Mouse (Mus musculus) hindbrain, embryonic 16.5 days (tissue): Measurements from ENCODE around the gene Traf1. TPM values are rescaled to one million over a fixed set of nuclear protein-coding genes. Genes with fewer than 3 reads are reported as not detected.

Experiments used
- ATAC-seq: fragments of 200-750 bp; cut with Nextera tagmentation; 2 replicates; pipeline ENCODE4 v1.8.0; 2017; ENCODE audit warnings: moderate TSS enrichment, moderate library complexity
- H3K27ac ChIP-seq: fragments of 300-500 bp; sonication (generic); 2 replicates; pipeline ENCODE4 v1.5.1; 2014; ENCODE audit warnings: low read depth, mild to moderate bottlenecking, control low read depth, low read length, moderate library complexity
- H3K27me3 ChIP-seq: fragments of 300-500 bp; sonication (generic); replicated peaks from 2 replicates; pipeline ENCODE4 v1.6.1; 2014; ENCODE audit warnings: low read length; ENCODE audit not compliant: control insufficient read depth, insufficient read depth
- H3K36me3 ChIP-seq: fragments of 300-500 bp; sonication (generic); 2 replicates; pipeline ENCODE4 v1.6.1; 2014; ENCODE audit warnings: mild to moderate bottlenecking, low read length, moderate library complexity, mixed read lengths; ENCODE audit not compliant: control insufficient read depth, insufficient read depth
- H3K4me1 ChIP-seq: fragments of 300-500 bp; sonication (generic); 2 replicates; pipeline ENCODE4 v1.6.1; 2014; ENCODE audit warnings: low read depth, low read length; ENCODE audit not compliant: control insufficient read depth, insufficient read depth
- H3K4me2 ChIP-seq: fragments of 300-500 bp; sonication (generic); 2 replicates; pipeline ENCODE4 v1.6.1; 2014; ENCODE audit warnings: mild to moderate bottlenecking, low read length, control low read depth, moderate library complexity
- H3K4me3 ChIP-seq: fragments of 300-500 bp; sonication (generic); 2 replicates; pipeline ENCODE4 v1.5.1; 2014; ENCODE audit warnings: mild to moderate bottlenecking, low read length, control low read depth, moderate library complexity
- H3K9ac ChIP-seq: fragments of 300-500 bp; sonication (generic); 2 replicates; pipeline ENCODE4 v1.6.1; 2014; ENCODE audit warnings: low read depth, mild to moderate bottlenecking, control low read depth, low read length, moderate library complexity
- H3K9me3 ChIP-seq: fragments of 300-500 bp; sonication (generic); 2 replicates; pipeline ENCODE4 v1.6.1; 2014; ENCODE audit warnings: mild to moderate bottlenecking, low read length, moderate library complexity; ENCODE audit not compliant: control insufficient read depth
- WGBS: fragments of 180-500 bp; shearing (Covaris S2); extraction: QIAGEN DNeasy Blood & Tissue Kit; methylation state at CpG from one replicate; pipeline ENCODE4 v1.1.7; 2014; 5-methylcytosine and 5-hydroxymethylcytosine counted together
- polyA plus RNA-seq: library from polyadenylated mRNA; unstranded; fragments of >200 nt; fragmentation: Nextera tagmentation; extraction: Ambion mirVana; gene quantifications from 2 replicates; pipeline ENCODE4 v1.2.1, GENCODE M21; 2015

Gene Traf1
- polyA plus RNA-seq, 1 experiment from 2014 or later = 2.5 TPM

- no peak overlapping the region for H3K27ac ChIP-seq
- H3K4me3 ChIP-seq = no peak overlapping the region
- H3K9ac ChIP-seq = no peak overlapping the region
- WGBS = 68% methylated on average over 8 of the region's 8 CpGs
- H3K36me3 ChIP-seq = no peaks in the 10 kb centered on the region
- peaks cover 11% of the 10 kb centered on the region for H3K4me1 ChIP-seq
- H3K9me3 ChIP-seq = no peaks in the 10 kb centered on the region
- H3K27me3 ChIP-seq = no peaks in the 10 kb centered on the region
- no peak overlapping the region for H3K4me2 ChIP-seq
- ATAC-seq = peak; percentile 60
Measured at GRCm38 (mm10) chr2:34938269-34939208, 23.0 kb downstream of the Traf1 start.

- no peaks in the 10 kb centered on the region for H3K9me3 ChIP-seq
- no peak overlapping the region for H3K4me2 ChIP-seq
- no peak overlapping the region for H3K4me3 ChIP-seq
- no peak for ATAC-seq
- no peak overlapping the region for H3K27ac ChIP-seq
- peaks cover 11% of the 10 kb centered on the region for H3K4me1 ChIP-seq
- no peaks in the 10 kb centered on the region for H3K27me3 ChIP-seq
- WGBS = 45% methylated on average over 5 of the region's 5 CpGs
- H3K36me3 ChIP-seq = no peaks in the 10 kb centered on the region
- no peak overlapping the region for H3K9ac ChIP-seq
Measured at GRCm38 (mm10) chr2:34937460-34937859, 24.1 kb downstream of the Traf1 start.

GRCm38 (mm10) chr2:34927320-34927719, 34.3 kb downstream of the Traf1 start:
- no peak overlapping the region for H3K4me2 ChIP-seq
- H3K27ac ChIP-seq = no peak overlapping the region
- no peak for ATAC-seq
- no peak overlapping the region for H3K9ac ChIP-seq
- H3K4me1 ChIP-seq = no peaks in the 10 kb centered on the region
- H3K36me3 ChIP-seq = no peaks in the 10 kb centered on the region
- no peaks in the 10 kb centered on the region for H3K27me3 ChIP-seq
- 73% methylated on average over 5 of the region's 5 CpGs for WGBS
- H3K4me3 ChIP-seq = no peak overlapping the region
- H3K9me3 ChIP-seq = no peaks in the 10 kb centered on the region

GRCm38 (mm10) chr2:34922729-34923128, 38.8 kb downstream of the Traf1 start:
- no peak overlapping the region for H3K27ac ChIP-seq
- no peak overlapping the region for H3K4me3 ChIP-seq
- no peak overlapping the region for H3K9ac ChIP-seq
- no peak overlapping the region for H3K4me2 ChIP-seq
- no peaks in the 10 kb centered on the region for H3K4me1 ChIP-seq
- no peaks in the 10 kb centered on the region for H3K27me3 ChIP-seq
- H3K36me3 ChIP-seq = no peaks in the 10 kb centered on the region
- no peaks in the 10 kb centered on the region for H3K9me3 ChIP-seq
- 25% methylated on average over 2 of the region's 2 CpGs for WGBS
- ATAC-seq = no peak

GRCm38 (mm10) chr2:34920144-34920543, 41.4 kb downstream of the Traf1 start:
- Histone ChIP-seq H3K27me3 (0 out of 2 replicates have a peak, but pooled peaks cover 3% of the 10 kb centered on the region), H3K4me1 (no peaks in the 10 kb centered on the region), H3K4me3 (no peak overlapping the region), H3K4me2 (no peak overlapping the region), H3K27ac (no peak overlapping the region), H3K9me3 (no peaks in the 10 kb centered on the region), H3K36me3 (no peaks in the 10 kb centered on the region), H3K9ac (no peak overlapping the region)
- WGBS = 64% methylated on average over 2 of the region's 2 CpGs
- no peak for ATAC-seq

GRCm38 (mm10) chr2:34915103-34915502, 46.5 kb downstream of the Traf1 start:
- no peak overlapping the region for H3K4me2 ChIP-seq
- 47% methylated on average over 2 of the region's 2 CpGs for WGBS
- no peaks in the 10 kb centered on the region for H3K9me3 ChIP-seq
- no peak overlapping the region for H3K9ac ChIP-seq
- H3K36me3 ChIP-seq = no peaks in the 10 kb centered on the region
- no peak for ATAC-seq
- no peak overlapping the region for H3K4me3 ChIP-seq
- peaks cover 10% of the 10 kb centered on the region for H3K27me3 ChIP-seq
- H3K27ac ChIP-seq = no peak overlapping the region
- H3K4me1 ChIP-seq = peaks cover 17% of the 10 kb centered on the region

GRCm38 (mm10) chr2:34914823-34915082, 46.8 kb downstream of the Traf1 start:
- H3K4me2 ChIP-seq = peak overlapping the region; percentile 97
- H3K4me3 ChIP-seq = peak overlapping the region; percentile 62; the same call in 1 of the 2 replicates
- no peak overlapping the region for H3K9ac ChIP-seq
- no peaks in the 10 kb centered on the region for H3K36me3 ChIP-seq
- no peak for ATAC-seq
- H3K4me1 ChIP-seq = peaks cover 17% of the 10 kb centered on the region
- peaks cover 10% of the 10 kb centered on the region for H3K27me3 ChIP-seq
- H3K27ac ChIP-seq = no peak overlapping the region
- 28% methylated on average over 2 of the region's 2 CpGs for WGBS
- no peaks in the 10 kb centered on the region for H3K9me3 ChIP-seq

- ATAC-seq = peak; percentile 76
- Histone ChIP-seq H3K27me3 (peaks cover 10% of the 10 kb centered on the region), H3K4me3 (peak overlapping the region; percentile 62), H3K27ac (no peak overlapping the region), H3K36me3 (no peaks in the 10 kb centered on the region), H3K9ac (peak overlapping the region; percentile 71), H3K9me3 (no peaks in the 10 kb centered on the region), H3K4me2 (peak overlapping the region; percentile 97), H3K4me1 (peaks cover 17% of the 10 kb centered on the region)
- WGBS = 4% methylated on average over 33 of the region's 50 CpGs
Measured at GRCm38 (mm10) chr2:34914069-34914822, 47.3 kb downstream of the Traf1 start.
